Comparison of ENCODE assay signal across 7 mouse cellular contexts in the genomic region with DNA sequence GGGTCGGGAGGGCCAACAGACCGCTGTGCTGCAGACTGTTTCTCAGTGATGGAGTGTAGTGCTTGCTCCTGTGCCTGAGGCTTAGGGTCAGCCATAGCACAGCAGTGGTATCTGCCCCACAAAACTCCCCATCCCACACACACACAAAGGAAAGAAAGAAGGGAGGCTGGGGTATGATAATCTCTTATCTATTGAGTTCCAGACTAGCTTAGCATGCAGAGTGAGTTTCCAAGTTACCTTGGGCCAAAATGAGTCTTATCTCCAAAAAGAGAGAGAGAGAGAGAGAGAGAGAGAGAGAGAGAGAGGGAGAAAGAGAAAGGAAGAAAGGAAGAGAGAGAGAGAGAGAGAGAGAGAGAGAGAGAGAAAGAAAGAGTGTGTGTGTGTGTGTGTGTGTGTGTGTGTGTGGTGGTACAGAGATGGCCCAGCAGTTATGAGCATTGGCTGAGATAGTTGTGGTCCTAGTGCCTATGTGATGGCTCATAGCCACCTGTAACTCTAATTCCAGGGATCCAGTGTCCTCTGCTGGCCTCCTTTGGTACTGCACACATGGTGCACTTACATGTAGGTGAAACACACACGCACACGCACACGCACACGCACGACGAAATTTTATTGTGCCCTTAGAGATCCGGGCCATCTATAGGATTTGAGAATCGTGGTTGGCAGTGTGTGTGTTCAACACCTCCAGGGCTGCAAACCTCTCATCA. TPM values are rescaled to one million over a fixed set of nuclear protein-coding genes. Genes with fewer than 3 reads are reported as not detected.
A peak's percentile ranks its signal among the peaks of the same experiment; 100 is the strongest.
DNase-seq lines count a peak whose midpoint lies in the region; ATAC-seq and TF ChIP-seq lines count a peak whose summit lies in the region.

No protein-coding gene starts in this region.

- TF ChIP-seq POLR2A in kidney, adult 2 months (IDR thresholded peaks at IDR 0.05; ENCODE audit: low read depth, low read length) = no peak

- no peaks in the 10 kb centered on the region for H3K9me3 ChIP-seq in kidney, embryonic 16.5 days (ENCODE audit: low read length)
- H3K9me3 ChIP-seq in G1E (replicated peaks) = no peaks in the 10 kb centered on the region
- H3K9me3 ChIP-seq in embryonic facial prominence, embryonic 13.5 days = no peaks in the 10 kb centered on the region

- no peak overlapping the region for H3K27ac ChIP-seq in kidney, adult 2 months (ENCODE audit: insufficient read depth, low read depth, low read length)
- H3K27ac ChIP-seq in kidney, embryonic 16.5 days (ENCODE audit: low read length) = no peak overlapping the region
- no peak overlapping the region for H3K27ac ChIP-seq in embryonic facial prominence, embryonic 13.5 days

- DNase-seq in kidney, adult 2 months = no peak
- DNase-seq in G1E (ENCODE audit: low spot score) = no peak
- peak; percentile 71 for DNase-seq in retina, embryonic 14.5 days (ENCODE audit: low spot score)
- DNase-seq in layer of hippocampus, adult 11-12 months (ENCODE audit: low spot score) = no peak

- no peaks in the 10 kb centered on the region for H3K36me3 ChIP-seq in kidney, adult 2 months (ENCODE audit: control insufficient read depth, insufficient read depth, low read length)
- peaks cover 7% of the 10 kb centered on the region; the same call in 1 of the 2 replicates for H3K36me3 ChIP-seq in kidney, embryonic 16.5 days (ENCODE audit: insufficient read depth, low read length)
- H3K36me3 ChIP-seq in G1E (replicated peaks) = peaks cover 67% of the 10 kb centered on the region
- H3K36me3 ChIP-seq in embryonic facial prominence, embryonic 13.5 days = peaks cover 28% of the 10 kb centered on the region

- no peak overlapping the region for H3K4me2 ChIP-seq in kidney, embryonic 16.5 days (replicated peaks; ENCODE audit: low read depth, low read length)
- H3K4me2 ChIP-seq in embryonic facial prominence, embryonic 13.5 days = no peak overlapping the region

- H3K27me3 ChIP-seq in kidney, adult 2 months (replicated peaks; ENCODE audit: control insufficient read depth, insufficient read depth, low read length) = no peaks in the 10 kb centered on the region
- H3K27me3 ChIP-seq in kidney, embryonic 16.5 days (ENCODE audit: insufficient read depth, low read length) = no peaks in the 10 kb centered on the region
- H3K27me3 ChIP-seq in G1E (ENCODE audit: insufficient read depth, low read length) = no peaks in the 10 kb centered on the region
- H3K27me3 ChIP-seq in embryonic facial prominence, embryonic 13.5 days = no peaks in the 10 kb centered on the region

- H3K9ac ChIP-seq in kidney, embryonic 16.5 days (replicated peaks; ENCODE audit: low read length) = no peak overlapping the region
- H3K9ac ChIP-seq in embryonic facial prominence, embryonic 13.5 days = 0 out of 2 replicates have a peak overlapping the region, but pooled peaks have one; percentile 16

- ATAC-seq in kidney, embryonic 16.5 days (ENCODE audit: low FRiP score, low TSS enrichment) = no peak
- ATAC-seq in G1E (ENCODE audit: extremely low read depth, insufficient number of reproducible peaks, low FRiP score, poor library complexity, severe bottlenecking) = peak; percentile 32; the same call in 1 of the 2 replicates
- no peak for ATAC-seq in embryonic facial prominence, embryonic 13.5 days (ENCODE audit: insufficient number of reproducible peaks, insufficient read depth, low FRiP score, low TSS enrichment, low read depth)
- ATAC-seq in granulocyte monocyte progenitor cell, adult 5-6 weeks (replicated peaks; ENCODE audit: poor library complexity, severe bottlenecking) = no peak

- H3K4me1 ChIP-seq in kidney, adult 2 months (ENCODE audit: control insufficient read depth, insufficient read depth, low read length) = no peaks in the 10 kb centered on the region
- peaks cover 12% of the 10 kb centered on the region for H3K4me1 ChIP-seq in kidney, embryonic 16.5 days (ENCODE audit: insufficient read depth, low read length)
- H3K4me1 ChIP-seq in G1E (ENCODE audit: insufficient read depth, low read depth, low read length) = peaks cover 74% of the 10 kb centered on the region
- peaks cover 21% of the 10 kb centered on the region for H3K4me1 ChIP-seq in embryonic facial prominence, embryonic 13.5 days

- 84% methylated on average over 10 of the region's 10 CpGs for WGBS in kidney, adult 2 months
- 90% methylated on average over 10 of the region's 10 CpGs for WGBS in kidney, embryonic 16.5 days
- 84% methylated on average over 10 of the region's 10 CpGs for WGBS in embryonic facial prominence, embryonic 13.5 days

- H3K4me3 ChIP-seq in kidney, adult 2 months (ENCODE audit: insufficient read depth, low read depth, low read length) = no peak overlapping the region
- H3K4me3 ChIP-seq in kidney, embryonic 16.5 days (ENCODE audit: low read length) = no peak overlapping the region
- peak overlapping the region; percentile 24; the same call in 1 of the 2 replicates for H3K4me3 ChIP-seq in G1E (ENCODE audit: low read depth, low read length)
- H3K4me3 ChIP-seq in embryonic facial prominence, embryonic 13.5 days = no peak overlapping the region

- peak; percentile 60 for TF ChIP-seq CTCF in kidney, adult 2 months (conservative IDR thresholded peaks at IDR 0.05; ENCODE audit: insufficient read depth, insufficient read length, low read depth, low read length)
- TF ChIP-seq CTCF in G1E (IDR thresholded peaks at IDR 0.05; ENCODE audit: low read depth, low read length) = peak; percentile 79

RNA-seq across cellular contexts. Expression of a gene that starts 4.6 kb away (rescaled TPM):
- 61.8 and 78.6 TPM in 2 replicates for polyA plus RNA-seq in kidney, adult 2 months (2012; rRNA removed)
- 35.9 and 38.0 TPM in 2 replicates for polyA plus RNA-seq in kidney, embryonic 16.5 days (2015; fragmentation: Nextera tagmentation; extraction: Ambion mirVana)
- total RNA-seq in G1E (2014; fragmentation: Nextera tagmentation) (27.0 and 32.9 TPM in 2 replicates), G1E (2017) (35.5 and 38.9 TPM in 2 replicates)
- polyA plus RNA-seq in G1E (2012) = 145 and 166 TPM in 2 replicates
- polyA plus RNA-seq in embryonic facial prominence, embryonic 13.5 days (2015; fragmentation: Nextera tagmentation; extraction: Ambion mirVana) = 61.2 and 63.7 TPM in 2 replicates
- total RNA-seq in granulocyte monocyte progenitor cell, adult 5-6 weeks (2014; fragmentation: Nextera tagmentation) = 44.6 and 78.3 TPM in 2 replicates
- 35.5 and 35.8 TPM in 2 replicates for total RNA-seq in granulocyte monocyte progenitor cell, adult 5-6 weeks (2017)

RNA-seq across cellular contexts. Expression of a gene that starts 9.0 kb away (rescaled TPM):
- polyA plus RNA-seq in kidney, adult 2 months (2012; rRNA removed) = 31.6 and 54.0 TPM in 2 replicates
- polyA plus RNA-seq in kidney, embryonic 16.5 days (2015; fragmentation: Nextera tagmentation; extraction: Ambion mirVana) = 20.6 and 20.9 TPM in 2 replicates
- total RNA-seq in G1E (2014; fragmentation: Nextera tagmentation) (9.5 and 15.8 TPM in 2 replicates), G1E (2017) (19.7 and 22.2 TPM in 2 replicates)
- 41.9 and 42.1 TPM in 2 replicates for polyA plus RNA-seq in G1E (2012)
- polyA plus RNA-seq in embryonic facial prominence, embryonic 13.5 days (2015; fragmentation: Nextera tagmentation; extraction: Ambion mirVana) = 15.4 and 17.6 TPM in 2 replicates
- 11.9 and 22.0 TPM in 2 replicates for total RNA-seq in granulocyte monocyte progenitor cell, adult 5-6 weeks (2014; fragmentation: Nextera tagmentation)
- total RNA-seq in granulocyte monocyte progenitor cell, adult 5-6 weeks (2017) = 16.8 and 23.9 TPM in 2 replicates

RNA-seq across cellular contexts. Expression of a gene that starts 9.0 kb away (rescaled TPM):
- polyA plus RNA-seq in kidney, adult 2 months (2012; rRNA removed) = 106 and 112 TPM in 2 replicates
- polyA plus RNA-seq in kidney, embryonic 16.5 days (2015; fragmentation: Nextera tagmentation; extraction: Ambion mirVana) = 36.1 and 39.2 TPM in 2 replicates
- total RNA-seq in G1E (2014; fragmentation: Nextera tagmentation) = 34.0 and 43.0 TPM in 2 replicates
- 17.0 and 18.5 TPM in 2 replicates for total RNA-seq in G1E (2017)
- polyA plus RNA-seq in G1E (2012) = 142 and 157 TPM in 2 replicates
- polyA plus RNA-seq in embryonic facial prominence, embryonic 13.5 days (2015; fragmentation: Nextera tagmentation; extraction: Ambion mirVana) = 26.6 and 31.9 TPM in 2 replicates
- total RNA-seq in granulocyte monocyte progenitor cell, adult 5-6 weeks (2014; fragmentation: Nextera tagmentation) = 68.2 and 76.8 TPM in 2 replicates
- 48.0 and 57.7 TPM in 2 replicates for total RNA-seq in granulocyte monocyte progenitor cell, adult 5-6 weeks (2017)

RNA-seq across cellular contexts. Expression of a gene that starts 15.4 kb away (rescaled TPM):
- 27.4 and 41.1 TPM in 2 replicates for polyA plus RNA-seq in kidney, adult 2 months (2012; rRNA removed)
- polyA plus RNA-seq in kidney, embryonic 16.5 days (2015; fragmentation: Nextera tagmentation; extraction: Ambion mirVana) = 168 and 174 TPM in 2 replicates
- total RNA-seq in G1E (2014; fragmentation: Nextera tagmentation) (63.5 and 75.3 TPM in 2 replicates), G1E (2017) (133 and 141 TPM in 2 replicates)
- polyA plus RNA-seq in G1E (2012) = 347 and 373 TPM in 2 replicates
- polyA plus RNA-seq in embryonic facial prominence, embryonic 13.5 days (2015; fragmentation: Nextera tagmentation; extraction: Ambion mirVana) = 176 and 190 TPM in 2 replicates
- total RNA-seq in granulocyte monocyte progenitor cell, adult 5-6 weeks (2014; fragmentation: Nextera tagmentation) = 177 and 226 TPM in 2 replicates
- 149 and 168 TPM in 2 replicates for total RNA-seq in granulocyte monocyte progenitor cell, adult 5-6 weeks (2017)

RNA-seq across cellular contexts. Expression of a gene that starts 15.5 kb away (rescaled TPM):
- 33.3 and 35.0 TPM in 2 replicates for polyA plus RNA-seq in kidney, adult 2 months (2012; rRNA removed)
- 59.9 and 60.1 TPM in 2 replicates for polyA plus RNA-seq in kidney, embryonic 16.5 days (2015; fragmentation: Nextera tagmentation; extraction: Ambion mirVana)
- total RNA-seq in G1E (2014; fragmentation: Nextera tagmentation) (72.7 and 73.2 TPM in 2 replicates), G1E (2017) (33.0 and 46.3 TPM in 2 replicates)
- polyA plus RNA-seq in G1E (2012) = 58.8 and 67.4 TPM in 2 replicates
- 57.7 and 58.9 TPM in 2 replicates for polyA plus RNA-seq in embryonic facial prominence, embryonic 13.5 days (2015; fragmentation: Nextera tagmentation; extraction: Ambion mirVana)
- total RNA-seq in granulocyte monocyte progenitor cell, adult 5-6 weeks (2014; fragmentation: Nextera tagmentation) = 44.7 and 55.1 TPM in 2 replicates
- total RNA-seq in granulocyte monocyte progenitor cell, adult 5-6 weeks (2017) = 22.4 and 40.6 TPM in 2 replicates
